Mouse (Mus musculus): ENCODE data around the gene Zdhhc20. TPM values are rescaled to one million over a fixed set of nuclear protein-coding genes. Genes with fewer than 3 reads are reported as not detected.

Zdhhc20 gene
- polyA plus RNA-seq (2017; shearing (Covaris generic)), result 199 TPM

GRCm38 (mm10) chr14:57890011-57890842 is at the start of gene Zdhhc20:
Zdhhc20 (minus strand) TSS chr14:57890276.

GRCm38 (mm10) chr14:57825788-57826751 is 64.0 kb downstream of the Zdhhc20 start, which contains the start of the genes Ska3 and Mrpl57:
Ska3 (minus strand) TSS chr14:57826185.
Mrpl57 (plus strand) TSS chr14:57826234.

GRCm38 (mm10) chr14:57797991-57798931 is 91.8 kb downstream of the Zdhhc20 start, which contains the start of gene Sap18:
Sap18 (plus strand) TSS chr14:57798180.

Other genes starting within 250 kb of the Zdhhc20 start
- gene Xpo4, start 224.8 kb downstream of the Zdhhc20 start, polyA plus RNA-seq (2017; shearing (Covaris generic)), result 42.6 TPM
- gene Gm49361, start 144.2 kb downstream of the Zdhhc20 start, polyA plus RNA-seq (2017; shearing (Covaris generic)), result not detected
- 13.6 TPM for gene Lats2, start 131.9 kb downstream of the Zdhhc20 start, polyA plus RNA-seq (2017; shearing (Covaris generic))
- 225 TPM for gene Sap18, start 92.1 kb downstream of the Zdhhc20 start, polyA plus RNA-seq (2017; shearing (Covaris generic))
- 3.1 TPM for gene Ska3, start 64.1 kb downstream of the Zdhhc20 start, polyA plus RNA-seq (2017; shearing (Covaris generic))
- gene Mrpl57, start 64.0 kb downstream of the Zdhhc20 start, polyA plus RNA-seq (2017; shearing (Covaris generic)), result 130 TPM
- 11.5 TPM for gene Micu2, start 109.0 kb upstream of the Zdhhc20 start, polyA plus RNA-seq (2017; shearing (Covaris generic))
- gene Fgf9, start 180.3 kb upstream of the Zdhhc20 start, polyA plus RNA-seq (2017; shearing (Covaris generic)), result not detected

Measured in activated CD4-positive, CD25-positive, alpha-beta regulatory T cell, adult 9 weeks (primary cell).